Mouse (Mus musculus): ENCODE data around the gene Rsrc2.

The Rsrc2 gene

DNA sequence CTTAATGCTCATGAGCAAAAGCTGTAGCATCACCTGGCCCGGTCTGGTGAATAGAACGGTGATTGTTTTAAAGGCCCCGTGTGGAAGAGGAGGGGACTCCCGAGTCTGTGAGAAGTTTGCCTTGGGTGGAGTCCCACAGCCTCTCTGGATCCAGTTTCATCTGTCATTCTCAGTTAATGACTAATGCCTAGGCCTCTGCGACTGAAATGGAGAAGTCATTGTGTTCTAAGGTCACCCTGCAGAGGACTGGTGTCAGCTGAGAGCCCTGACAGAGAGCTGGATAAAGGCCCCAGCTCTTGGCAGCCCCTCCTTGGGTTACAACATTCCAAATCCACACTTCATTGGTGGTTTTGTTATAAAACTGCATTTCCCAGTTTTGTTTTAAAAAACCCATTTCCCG, 54.7 kb downstream of the Rsrc2 start:
- peak; percentile 65 for DNase-seq

- DNase-seq: peak; percentile 75
These were observed 64.7 kb downstream of the Rsrc2 start, which contains the start of gene Clip1 for GRCm38 (mm10) chr5:123684221-123685144. Gene Clip1 (minus strand): TSS chr5:123684618.

DNA sequence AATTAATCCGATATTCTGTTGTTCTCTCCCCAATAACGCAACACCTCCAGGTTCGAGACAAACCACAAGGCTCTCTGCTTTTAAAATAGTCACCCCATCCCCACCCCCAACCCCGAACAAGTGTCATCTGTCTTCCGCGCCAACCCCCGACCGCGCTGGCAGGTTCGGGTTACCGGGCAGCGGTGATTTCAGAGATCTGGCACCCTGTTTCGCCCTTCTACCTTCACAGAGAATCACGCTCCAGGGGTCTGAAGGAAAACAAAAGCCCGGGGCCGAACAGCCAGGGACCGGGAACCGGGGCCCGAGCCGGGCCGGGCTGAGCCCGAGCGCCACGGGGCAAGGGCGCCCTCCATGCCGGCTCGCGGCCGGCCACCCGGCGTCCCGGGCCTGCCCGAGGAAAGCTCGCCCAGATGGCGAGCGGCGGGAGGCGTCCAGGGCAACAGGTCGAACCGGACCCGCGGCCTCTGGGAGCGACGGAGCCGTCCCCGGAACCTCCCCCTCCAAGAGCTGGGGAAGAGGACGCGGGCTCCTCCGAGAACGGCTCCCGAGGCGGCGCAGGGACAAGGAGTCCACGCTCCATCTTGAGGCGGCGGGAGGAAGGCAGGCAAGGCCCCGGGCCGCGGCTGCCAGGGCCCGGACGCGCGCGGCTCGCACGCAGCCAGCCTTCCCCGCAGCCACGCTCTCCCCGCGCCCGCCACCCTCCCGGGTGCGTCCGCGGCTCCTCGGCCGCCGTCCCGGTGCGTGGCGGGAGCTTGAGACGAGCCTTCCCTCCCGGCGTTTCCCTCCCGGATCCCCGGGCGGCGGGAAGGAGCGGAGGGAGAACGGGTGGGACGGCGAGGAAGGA, 65.6 kb downstream of the Rsrc2 start:
- peak; percentile 62 for DNase-seq

DNA sequence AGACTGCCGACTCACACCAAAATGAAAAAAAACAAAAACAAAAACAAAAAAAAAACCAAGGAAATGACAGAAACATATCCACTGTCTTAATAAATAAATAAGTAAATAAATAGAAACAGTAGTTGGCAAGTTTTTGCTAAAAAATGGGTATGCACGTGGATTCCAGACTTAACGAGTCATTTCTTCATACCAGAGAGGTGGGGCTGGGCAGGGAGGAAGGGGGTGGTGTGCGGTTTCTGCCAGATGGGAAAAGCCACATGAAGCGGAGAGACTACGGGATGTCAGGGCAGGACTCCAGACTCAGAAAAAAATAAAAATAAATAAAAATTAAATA, 66.2 kb downstream of the Rsrc2 start:
- peak; percentile 46 for DNase-seq

- DNase-seq: no peak
These were observed 66.8 kb downstream of the Rsrc2 start for GRCm38 (mm10) chr5:123682372-123682771.

GRCm38 (mm10) chr5:123679546-123680263, 69.5 kb downstream of the Rsrc2 start:
- DNase-seq: no peak

DNA sequence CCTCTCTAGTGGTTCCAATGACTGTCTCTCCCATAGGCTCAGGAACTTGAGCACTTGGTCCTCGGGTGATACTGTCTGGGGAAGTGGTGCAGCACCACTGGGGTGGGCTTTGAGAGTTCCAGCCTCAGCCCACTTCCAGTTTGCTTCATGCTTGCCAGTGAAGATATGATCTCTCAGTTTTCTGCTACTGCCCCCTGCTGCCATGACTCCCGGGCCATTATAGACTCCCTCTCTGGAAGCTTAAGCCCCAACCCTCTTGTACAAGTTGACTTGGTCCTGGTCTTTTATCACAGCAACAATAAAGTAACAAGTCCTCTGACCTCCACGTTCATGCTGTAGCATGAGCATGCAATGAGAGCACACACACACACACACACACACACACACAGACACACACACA, 70.1 kb downstream of the Rsrc2 start:
- DNase-seq: no peak

Measured in lung, postnatal 14 days (tissue).